Mouse (Mus musculus) spleen, postnatal 4 days (tissue): ENCODE data around the gene Prkcb.

Experiments used
- DNase-seq, 2 experiments: peaks; one replicate each; pipeline ENCODE4 v3.0.0; 2022; ENCODE audit warnings: low spot score in 2 of 2

Prkcb gene

GRCm38 (mm10) chr7:122584421-122585151 lies 296.0 kb downstream of the Prkcb start:
- DNase-seq, result no peak

GRCm38 (mm10) chr7:122595897-122596296 lies 307.3 kb downstream of the Prkcb start:
- no peak for DNase-seq

GRCm38 (mm10) chr7:122596596-122597170 lies 308.1 kb downstream of the Prkcb start:
- DNase-seq, result no peak

GRCm38 (mm10) chr7:122597313-122597712 lies 308.8 kb downstream of the Prkcb start:
- no peak for DNase-seq

- no peak for DNase-seq
These were observed 312.3 kb downstream of the Prkcb start for GRCm38 (mm10) chr7:122600856-122601255.

- no peak for DNase-seq
These were observed 316.5 kb downstream of the Prkcb start for GRCm38 (mm10) chr7:122605066-122605465.

- DNase-seq, result no peak
These were observed 320.9 kb downstream of the Prkcb start for GRCm38 (mm10) chr7:122609420-122609819.

- no peak for DNase-seq
These were observed 321.6 kb downstream of the Prkcb start for GRCm38 (mm10) chr7:122610161-122610560.

GRCm38 (mm10) chr7:122613876-122614275 lies 325.3 kb downstream of the Prkcb start:
- DNase-seq, result no peak

- DNase-seq, result no peak
These were observed 333.7 kb downstream of the Prkcb start for GRCm38 (mm10) chr7:122622125-122622774.

- no peak for DNase-seq
These were observed 335.2 kb downstream of the Prkcb start for GRCm38 (mm10) chr7:122623753-122624152.

GRCm38 (mm10) chr7:122628050-122628449 lies 339.5 kb downstream of the Prkcb start:
- no peak for DNase-seq

GRCm38 (mm10) chr7:122630386-122630785 lies 341.8 kb downstream of the Prkcb start:
- no peak for DNase-seq

GRCm38 (mm10) chr7:122631151-122631550 lies 342.6 kb downstream of the Prkcb start:
- DNase-seq, result no peak

GRCm38 (mm10) chr7:122632946-122633345 lies 344.4 kb downstream of the Prkcb start:
- no peak for DNase-seq

- DNase-seq, result no peak
These were observed 344.9 kb downstream of the Prkcb start for GRCm38 (mm10) chr7:122633463-122633862.

GRCm38 (mm10) chr7:122643676-122644075 lies 355.1 kb downstream of the Prkcb start:
- no peak for DNase-seq

GRCm38 (mm10) chr7:122649306-122649705 lies 360.8 kb downstream of the Prkcb start:
- no peak for DNase-seq

- DNase-seq, result no peak
These were observed 364.0 kb downstream of the Prkcb start for GRCm38 (mm10) chr7:122652523-122652922.

GRCm38 (mm10) chr7:122656671-122657070 lies 368.1 kb downstream of the Prkcb start:
- no peak for DNase-seq

- no peak for DNase-seq
These were observed 369.0 kb downstream of the Prkcb start for GRCm38 (mm10) chr7:122657423-122658126.

- DNase-seq, result no peak
These were observed 376.9 kb downstream of the Prkcb start for GRCm38 (mm10) chr7:122665311-122666049.
